Mouse (Mus musculus): ENCODE results near the gene Txnrd2.

Txnrd2 gene

GRCm38 (mm10) chr16:18394056-18394455 is 32.1 kb upstream of the Txnrd2 start:
- DNase-seq = no peak

DNA sequence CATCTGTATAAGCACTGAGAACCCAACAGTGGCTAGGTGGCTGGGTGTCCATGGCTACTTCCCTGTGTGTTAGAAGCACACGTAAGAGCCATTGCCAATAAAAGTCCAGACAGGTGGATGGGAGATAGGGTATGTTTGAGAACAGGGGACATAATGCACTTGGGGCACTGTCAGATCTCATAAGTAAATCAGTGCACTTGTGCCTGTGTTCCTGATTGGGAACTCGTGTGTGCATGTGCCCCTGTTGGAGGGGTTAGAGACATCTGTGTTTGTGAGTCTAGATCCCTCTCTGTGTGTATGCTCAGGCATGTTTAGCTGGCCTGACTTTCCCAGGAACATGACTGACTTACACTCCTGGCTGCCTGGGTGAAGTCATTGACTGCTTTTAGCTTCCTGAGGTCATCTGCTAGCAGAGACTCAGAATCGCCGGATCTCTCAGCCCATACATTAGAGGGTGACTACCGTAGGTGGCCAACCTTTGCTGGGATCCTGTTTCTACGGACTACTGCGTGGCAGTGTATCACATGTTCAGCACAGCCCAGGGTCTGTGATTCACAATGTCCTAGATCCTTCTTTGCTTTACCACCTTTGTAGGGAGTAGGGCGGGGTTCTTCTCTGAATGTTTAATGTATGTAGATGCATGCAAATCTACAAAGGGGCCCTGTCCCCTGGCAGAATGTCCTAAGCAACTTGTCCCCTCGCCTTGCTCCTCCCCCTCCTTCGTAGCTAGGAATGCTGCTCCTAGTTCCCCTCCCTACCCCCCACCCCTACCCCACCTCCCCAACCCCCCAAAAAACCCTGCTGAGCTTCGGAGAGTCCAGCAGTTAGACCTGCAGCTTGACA is 31.2 kb upstream of the Txnrd2 start:
- no peak for DNase-seq

DNA sequence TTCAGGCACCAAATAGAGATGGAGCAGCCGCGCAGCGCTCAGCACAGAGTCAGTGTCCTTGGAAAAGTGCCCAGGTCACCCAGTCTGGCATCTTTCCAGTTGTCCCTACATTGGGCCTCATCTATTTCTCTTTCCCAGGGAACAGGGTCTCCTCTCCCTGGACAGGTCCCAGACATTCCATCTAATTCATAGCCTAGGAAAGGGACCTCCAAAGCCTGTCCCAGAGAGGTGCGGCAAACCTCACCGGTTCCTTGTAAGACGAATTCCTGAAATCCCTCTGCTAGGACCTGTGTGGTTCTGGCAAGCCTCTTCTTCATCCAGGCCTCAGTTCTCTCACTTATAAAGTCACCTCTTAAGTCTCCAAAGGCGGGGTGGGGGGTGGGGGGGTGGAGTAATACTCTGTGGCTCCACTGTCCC is 30.6 kb upstream of the Txnrd2 start:
- DNase-seq = no peak

DNA sequence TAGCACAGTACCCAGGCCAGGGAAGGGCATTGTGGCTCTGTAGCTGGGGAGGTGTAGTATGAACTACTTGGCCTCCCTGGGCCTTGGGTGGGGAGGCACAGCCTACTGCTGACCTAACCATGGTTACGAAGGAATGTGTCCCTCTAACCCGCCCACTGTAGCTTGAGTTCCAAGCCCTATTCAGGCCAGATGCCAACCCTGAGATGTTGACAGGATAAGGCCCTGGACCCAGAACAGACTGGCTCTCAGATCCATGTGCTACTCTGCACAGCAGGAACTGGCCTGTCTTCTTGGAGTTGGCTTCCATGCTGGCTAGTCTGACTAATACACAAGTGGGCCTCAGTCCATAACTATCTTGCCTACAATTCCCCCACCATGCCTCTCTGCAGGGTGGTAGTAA is 30.0 kb upstream of the Txnrd2 start:
- no peak for DNase-seq

DNA sequence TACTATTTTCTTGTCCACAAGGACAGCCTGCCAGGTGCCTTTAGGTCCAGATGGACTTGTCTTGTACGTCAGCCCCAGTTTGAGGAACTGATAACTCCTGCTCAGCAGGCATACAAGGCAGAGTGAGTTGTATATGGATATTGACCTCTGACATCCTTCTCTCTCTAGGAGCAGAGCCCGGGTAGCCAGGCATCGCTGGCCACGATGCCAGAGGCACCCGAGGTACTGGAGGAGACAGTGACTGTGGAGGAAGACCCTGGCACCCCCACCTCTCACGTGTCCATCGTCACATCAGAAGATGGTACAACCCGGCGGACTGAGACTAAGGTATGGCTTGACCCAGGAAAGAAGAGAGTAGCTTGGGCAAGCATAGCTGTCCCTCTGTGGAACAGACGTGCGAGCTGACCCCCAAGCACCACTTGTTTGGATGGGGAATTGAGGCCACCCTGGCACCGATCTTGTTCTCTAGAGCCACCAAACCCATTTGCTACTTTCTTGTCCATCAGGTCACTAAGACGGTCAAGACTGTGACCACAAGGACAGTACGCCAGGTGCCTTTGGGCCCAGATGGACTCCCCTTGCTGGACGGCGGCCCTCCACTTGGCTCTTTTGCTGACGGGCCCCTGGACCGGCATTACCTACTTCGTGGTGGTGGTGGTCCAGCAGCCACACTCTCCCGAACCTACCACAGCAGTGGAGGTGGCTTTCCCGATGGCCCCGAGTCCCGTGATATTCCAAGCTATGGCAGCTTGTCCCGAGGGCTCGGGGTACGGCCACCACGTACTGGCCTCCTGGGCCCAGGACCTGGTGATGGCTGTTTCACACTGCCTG is 29.2 kb upstream of the Txnrd2 start:
- DNase-seq = no peak

DNA sequence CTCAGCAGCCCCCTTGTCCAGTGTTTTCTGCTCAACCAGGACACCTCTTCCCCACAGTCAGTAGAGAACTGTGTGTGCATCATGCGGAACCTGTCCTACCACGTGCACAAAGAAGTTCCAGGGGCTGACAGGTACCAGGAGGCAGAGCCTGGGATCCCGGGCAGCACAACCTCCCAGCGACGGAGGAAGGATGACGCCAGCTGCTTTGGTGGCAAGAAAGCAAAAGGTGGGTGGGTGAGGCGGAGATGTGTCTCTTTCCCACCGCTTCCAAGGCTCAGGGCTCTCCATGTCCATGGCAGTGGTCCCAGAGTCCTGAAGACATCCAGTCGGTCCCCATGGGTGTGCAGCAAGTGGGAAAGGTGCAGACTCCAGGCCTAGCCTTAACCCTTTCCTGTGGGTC is 26.2 kb upstream of the Txnrd2 start:
- no peak for DNase-seq

DNA sequence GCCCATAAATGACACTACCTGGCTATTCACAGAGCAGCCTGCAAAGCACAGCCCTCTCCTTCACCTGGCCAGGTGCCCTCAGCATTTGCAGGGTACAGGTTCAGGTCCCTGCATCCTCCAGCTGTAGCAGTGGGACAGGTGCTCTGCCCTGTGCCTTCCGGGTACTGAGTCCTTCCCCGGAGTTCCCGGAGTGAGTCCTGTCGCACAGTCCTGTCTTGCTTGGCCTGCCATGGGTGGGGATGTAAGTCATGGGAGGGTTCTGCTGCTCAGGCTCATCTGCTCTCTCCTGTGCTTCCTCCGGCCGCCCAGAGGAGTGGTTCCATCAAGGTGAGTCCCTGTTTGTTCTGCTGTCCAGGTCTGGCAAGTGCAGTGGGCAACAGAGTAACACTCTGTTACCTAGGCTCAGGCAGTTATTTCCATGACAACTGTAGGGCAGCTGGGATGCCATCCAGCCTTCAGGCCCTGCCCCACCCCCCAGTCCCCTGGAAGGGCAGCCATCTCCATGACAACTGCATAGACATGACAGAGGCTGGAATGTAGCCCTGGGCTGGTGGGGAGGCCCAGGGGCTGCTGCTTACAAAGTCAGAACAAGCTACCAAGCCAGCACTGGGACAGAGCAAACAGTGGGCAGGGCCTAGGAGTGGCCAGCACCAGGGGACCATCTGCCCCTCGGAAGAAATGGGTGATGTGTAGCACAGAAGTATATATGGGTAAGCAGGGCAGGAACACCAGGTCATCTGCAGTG is 25.5 kb upstream of the Txnrd2 start:
- DNase-seq = no peak

DNA sequence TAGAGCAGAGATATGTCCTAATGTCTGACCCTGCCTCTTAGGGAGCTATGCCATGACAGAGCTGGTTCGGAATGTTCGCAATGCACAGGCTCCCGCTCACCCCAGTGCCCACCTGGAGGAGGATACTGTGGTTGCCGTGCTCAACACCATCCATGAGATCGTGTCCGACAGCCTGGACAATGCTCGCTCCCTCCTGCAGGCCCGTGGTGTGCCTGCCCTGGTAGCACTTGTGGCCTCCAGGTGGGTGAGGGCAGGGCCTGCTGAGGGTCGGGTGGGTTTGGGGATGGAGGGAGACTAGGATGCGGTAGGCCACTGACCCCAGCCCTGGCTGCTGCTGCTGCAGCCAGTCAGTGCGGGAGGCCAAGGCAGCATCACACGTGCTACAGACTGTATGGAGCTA is 22.9 kb upstream of the Txnrd2 start:
- DNase-seq = no peak

DNA sequence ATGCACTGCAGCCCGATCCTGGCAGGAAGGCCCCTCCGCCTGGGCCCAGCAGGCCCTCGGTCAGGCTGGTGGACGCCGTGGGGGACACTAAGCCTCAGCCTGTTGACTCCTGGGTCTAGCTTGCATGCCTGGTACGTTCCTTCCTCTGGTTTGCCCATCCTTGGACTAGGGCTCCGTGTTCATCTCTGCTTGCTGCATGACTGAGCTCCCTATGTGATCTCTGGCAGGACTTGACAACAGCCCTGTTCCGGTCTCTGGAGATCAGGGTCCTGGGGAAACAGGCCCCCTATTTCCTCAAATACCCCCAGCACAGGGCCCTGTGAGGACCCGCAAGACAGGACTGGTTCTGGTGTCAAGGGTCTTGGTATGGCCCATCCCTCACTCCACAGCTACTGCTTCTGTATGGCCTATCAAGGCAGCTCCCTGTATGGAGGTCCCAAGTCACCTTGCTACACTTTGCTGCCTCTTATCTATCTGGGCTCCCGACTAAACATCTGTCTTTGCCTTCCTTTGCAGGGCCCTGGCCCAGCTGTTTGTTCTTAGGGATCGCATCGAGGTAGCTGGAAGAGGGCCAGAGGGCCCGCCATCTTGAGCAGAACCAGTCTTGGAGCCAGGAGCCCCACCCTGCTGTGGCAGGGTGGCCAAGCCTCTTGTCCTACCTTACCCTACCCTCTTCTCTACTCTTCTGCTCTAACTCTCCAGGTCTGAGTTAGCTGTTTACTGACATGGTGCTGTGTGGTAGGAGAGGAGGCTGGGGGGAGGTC is 20.9 kb upstream of the Txnrd2 start:
- DNase-seq = no peak

- no peak for DNase-seq
These were observed 20.3 kb upstream of the Txnrd2 start for GRCm38 (mm10) chr16:18405876-18406275.

DNA sequence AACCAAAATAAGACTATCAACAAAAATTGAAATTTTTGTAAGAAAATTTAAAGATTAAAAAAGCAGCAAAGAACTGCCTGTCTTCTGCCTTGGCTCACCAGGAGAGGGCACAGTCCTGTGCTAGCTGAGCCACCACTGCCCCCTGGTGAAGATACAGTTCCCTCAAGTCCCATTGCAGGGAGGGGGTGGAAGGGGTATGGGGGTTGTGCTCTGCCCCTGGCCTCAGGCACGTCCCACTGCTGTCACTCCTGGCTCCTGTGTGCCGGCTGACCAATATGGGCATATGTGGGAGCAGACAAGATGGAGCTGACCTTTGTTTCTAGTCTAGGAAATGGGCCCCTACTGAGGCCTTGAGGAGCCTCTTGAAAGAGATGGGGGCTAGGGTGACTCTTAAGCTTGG is 19.9 kb upstream of the Txnrd2 start:
- DNase-seq = peak; percentile 72

DNA sequence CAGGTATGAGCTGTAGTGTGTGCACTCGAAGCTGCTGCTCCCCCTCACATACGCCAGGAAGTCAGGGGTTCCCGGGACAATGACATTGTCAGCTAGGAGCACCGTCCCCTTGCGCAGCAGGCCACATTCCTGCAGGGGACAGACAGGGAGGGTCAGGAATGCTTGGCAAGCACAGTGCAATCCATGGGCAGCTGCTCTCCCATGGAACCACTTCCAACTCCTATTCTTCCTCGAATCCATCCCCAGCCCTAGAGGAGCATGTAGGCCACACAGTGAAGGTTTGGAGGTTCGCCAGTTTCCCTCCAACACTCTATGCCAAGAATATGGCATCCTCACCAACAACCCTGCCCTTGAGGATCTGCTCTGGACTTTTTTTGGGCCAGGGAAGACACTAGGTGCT is 18.3 kb upstream of the Txnrd2 start:
- DNase-seq = no peak

GRCm38 (mm10) chr16:18409776-18410175 is 16.4 kb upstream of the Txnrd2 start:
- no peak for DNase-seq

- no peak for DNase-seq
These were observed 15.8 kb upstream of the Txnrd2 start for GRCm38 (mm10) chr16:18410418-18410817.

- DNase-seq = no peak
These were observed 15.0 kb upstream of the Txnrd2 start for GRCm38 (mm10) chr16:18411026-18411649.

- DNase-seq = no peak
These were observed 14.2 kb upstream of the Txnrd2 start for GRCm38 (mm10) chr16:18411802-18412476.

GRCm38 (mm10) chr16:18413032-18413816 is 13.0 kb upstream of the Txnrd2 start:
- no peak for DNase-seq

GRCm38 (mm10) chr16:18416094-18416761 is 10.0 kb upstream of the Txnrd2 start:
- peak; percentile 55 for DNase-seq

DNA sequence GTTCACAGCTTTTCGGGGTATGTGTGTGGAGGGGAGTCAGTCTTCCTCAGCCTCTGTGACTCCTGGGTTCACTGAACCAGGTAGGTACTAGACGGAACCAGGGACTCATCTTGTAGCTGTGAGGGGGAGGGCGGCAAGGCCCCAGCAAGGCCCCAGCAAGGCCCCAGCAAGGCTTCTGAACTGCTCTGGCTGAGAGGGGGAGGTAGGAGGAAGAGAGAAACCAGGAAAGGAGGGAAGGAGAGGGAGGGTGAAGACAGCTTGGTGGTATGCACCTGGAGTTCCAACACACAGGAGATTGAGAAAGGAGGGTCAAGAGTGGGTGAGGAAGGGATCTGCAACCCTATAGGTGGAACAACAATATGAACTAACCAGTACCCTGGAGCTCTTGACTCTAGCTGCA is 9.3 kb upstream of the Txnrd2 start:
- DNase-seq = no peak

DNA sequence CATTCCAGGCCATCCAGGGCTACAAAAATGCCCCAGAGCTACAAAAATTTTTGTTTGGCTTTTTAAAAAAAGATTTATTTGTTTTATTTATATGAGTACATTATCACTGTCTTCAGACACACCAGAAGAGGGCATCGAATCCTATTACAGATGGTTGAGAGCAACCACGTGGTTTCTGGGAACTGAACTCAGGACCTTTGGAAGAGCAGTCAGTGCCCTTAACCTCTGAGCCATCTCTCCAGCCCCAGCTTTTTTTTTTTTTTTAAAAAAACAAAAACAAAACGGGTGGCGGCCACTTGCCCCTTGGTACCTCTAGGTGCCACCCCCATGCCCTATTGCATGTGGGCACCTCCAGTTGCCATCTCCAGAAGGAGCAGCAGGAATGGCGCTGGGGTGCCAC is 8.7 kb upstream of the Txnrd2 start:
- DNase-seq = no peak
